Mouse (Mus musculus) ES-E14 (cell line): ENCODE measurements around the gene Zfp27. TPM values are rescaled to one million over a fixed set of nuclear protein-coding genes. Genes with fewer than 3 reads are reported as not detected.

Experiments used
- DNase-seq: peaks from one replicate; pipeline ENCODE4 v3.0.0-alpha.2; 2013; ENCODE audit warnings: low read depth, low spot score
- H3K27ac ChIP-seq: 2 replicates; pipeline ENCODE4 v1.5.1; 2012; ENCODE audit warnings: low read depth, mild to moderate bottlenecking, low read length, moderate library complexity, mixed read lengths; ENCODE audit not compliant: poor library complexity, insufficient read depth, severe bottlenecking
- H3K36me3 ChIP-seq: 2 replicates; pipeline ENCODE4 v1.6.1; 2012; ENCODE audit warnings: mild to moderate bottlenecking, low read length, moderate library complexity, mixed read lengths; ENCODE audit not compliant: control insufficient read depth, poor library complexity, insufficient read depth, severe bottlenecking
- H3K4me1 ChIP-seq, 2 experiments: fragments of 150-350 bp in 1 of 2; sonication (generic) in 1 of 2; 2 replicates each; pipeline ENCODE4 v1.6.1; 2012; ENCODE audit warnings: low read length in 2 of 2, mild to moderate bottlenecking in 1 of 2, mixed read lengths in 1 of 2; ENCODE audit not compliant: control insufficient read depth in 2 of 2, insufficient read depth in 2 of 2, poor library complexity in 1 of 2
- H3K4me3 ChIP-seq, 2 experiments: fragments of 150-350 bp in 1 of 2; sonication (generic) in 1 of 2; 2 replicates each; pipeline ENCODE4 v1.5.1; 2012; ENCODE audit warnings: low read length in 2 of 2, low read depth in 1 of 2, mild to moderate bottlenecking in 1 of 2, mixed read lengths in 1 of 2; ENCODE audit not compliant: insufficient read depth in 1 of 2, poor library complexity in 1 of 2, severe bottlenecking in 1 of 2
- H3K9ac ChIP-seq: 2 replicates; pipeline ENCODE4 v1.6.1; 2012; ENCODE audit warnings: low read depth, mild to moderate bottlenecking, low read length, mixed read lengths; ENCODE audit not compliant: poor library complexity, insufficient read depth, severe bottlenecking
- H3K9me3 ChIP-seq: fragments of 150-350 bp; sonication (generic); 2 replicates; pipeline ENCODE4 v1.6.1; 2012; ENCODE audit warnings: low read depth, mild to moderate bottlenecking, low read length; ENCODE audit not compliant: control insufficient read depth, insufficient read depth
- CHD2 ChIP-seq: IDR thresholded peaks from 2 replicates; pipeline ENCODE4 v1.6.1; 2014; ENCODE audit warnings: mild to moderate bottlenecking, low read depth, low read length, inconsistent platforms
- HCFC1 ChIP-seq: IDR thresholded peaks from 2 replicates; pipeline ENCODE4 v1.6.1; 2012; ENCODE audit warnings: low read length, inconsistent platforms, borderline replicate concordance; ENCODE audit not compliant: insufficient read depth
- MAFK ChIP-seq: IDR thresholded peaks from 2 replicates; pipeline ENCODE4 v1.6.1; 2014; ENCODE audit warnings: mild to moderate bottlenecking, low read depth, low read length, inconsistent platforms; ENCODE audit not compliant: insufficient read depth
- ZC3H11A ChIP-seq: IDR thresholded peaks from 2 replicates; pipeline ENCODE4 v1.6.1; 2012; ENCODE audit warnings: low read depth, mild to moderate bottlenecking, inconsistent platforms, low read length, borderline replicate concordance
- ZNF384 ChIP-seq: IDR thresholded peaks from 2 replicates; pipeline ENCODE4 v1.6.1; 2012; ENCODE audit warnings: low read depth, low read length, inconsistent platforms
- in situ Hi-C, 2 experiments: fragments of 600-800 bp; cut with MboI; formaldehyde crosslinking; loops; one replicate each; pipeline ENCODE4 v1.15.1; 2025; ENCODE audit warnings: low sequenced_read_pairs in 2 of 2, inconsistent platforms in 1 of 2; ENCODE audit not compliant: unreplicated experiment in 2 of 2
- total RNA-seq: library from RNA; depleted of rRNA; stranded (reverse); fragments of 300-350 nt; gene quantifications from 2 replicates; pipeline ENCODE4 v1.2.3, GENCODE M21; 2012

The Zfp27 gene
- total RNA-seq, 1 experiment = 6.1 TPM

GRCm38 (mm10) chr7:29944201-29944600, 37.8 kb upstream of the Zfp27 start:
- TF ChIP-seq ZC3H11A (no peak), MAFK (no peak), CHD2 (no peak), ZNF384 (no peak), HCFC1 (peak; percentile 61; the same call in 1 of the 2 replicates)
- peaks cover 3 to 18% of the 10 kb centered on the region in 2 experiments; a peak in 3 of 4 replicates for H3K4me1 ChIP-seq
- DNase-seq = peak; percentile 62
- peak overlapping the region; percentile 61; the same call in 1 of the 2 replicates for H3K9ac ChIP-seq
- peak overlapping the region; percentile 41 to 58; a peak in 3 of 4 replicates for H3K4me3 ChIP-seq
- H3K36me3 ChIP-seq = peaks cover 4% of the 10 kb centered on the region
- in situ Hi-C loops = no loop called here
- H3K9me3 ChIP-seq = no peaks in the 10 kb centered on the region
- H3K27ac ChIP-seq = peak overlapping the region; percentile 8; the same call in 1 of the 2 replicates

- H3K9me3 ChIP-seq = no peaks in the 10 kb centered on the region
- in situ Hi-C loops = no loop called here
- no peak for TF ChIP-seq MAFK
- TF ChIP-seq CHD2 = peak; percentile 91
- H3K4me3 ChIP-seq = peak overlapping the region; percentile 48 to 58
- peaks cover 3 to 18% of the 10 kb centered on the region in 2 experiments; a peak in 3 of 4 replicates for H3K4me1 ChIP-seq
- no peak overlapping the region; the same call in 1 of the 2 replicates for H3K9ac ChIP-seq
- H3K36me3 ChIP-seq = peaks cover 4% of the 10 kb centered on the region
- peak; percentile 46 for DNase-seq
- peak overlapping the region; percentile 8; the same call in 1 of the 2 replicates for H3K27ac ChIP-seq
Observed at GRCm38 (mm10) chr7:29943720-29944119, 37.3 kb upstream of the Zfp27 start.

GRCm38 (mm10) chr7:29942740-29943139, 36.4 kb upstream of the Zfp27 start:
- in situ Hi-C loops = no loop called here
- H3K9ac ChIP-seq = no peak overlapping the region; the same call in 1 of the 2 replicates
- peaks cover 3 to 18% of the 10 kb centered on the region in 2 experiments; a peak in 3 of 4 replicates for H3K4me1 ChIP-seq
- H3K27ac ChIP-seq = no peak overlapping the region; the same call in 1 of the 2 replicates
- no peak for TF ChIP-seq ZC3H11A
- 0 out of 2 replicates have a peak, but pooled peaks have one; percentile 51 for TF ChIP-seq HCFC1
- peaks cover 4% of the 10 kb centered on the region; the same call in 1 of the 2 replicates for H3K36me3 ChIP-seq
- peak overlapping the region; percentile 48 to 56 for H3K4me3 ChIP-seq
- H3K9me3 ChIP-seq = no peaks in the 10 kb centered on the region
- DNase-seq = peak; percentile 52

- Histone ChIP-seq H3K4me1 (peaks cover 3 to 18% of the 10 kb centered on the region in 2 experiments; a peak in 3 of 4 replicates), H3K9ac (peak overlapping the region; percentile 44; the same call in 1 of the 2 replicates), H3K36me3 (peaks cover 6% of the 10 kb centered on the region), H3K27ac (peak overlapping the region; percentile 17; the same call in 1 of the 2 replicates), H3K9me3 (no peaks in the 10 kb centered on the region), H3K4me3 (peak overlapping the region in 1 of 2 experiments; percentile 3; a peak in 1 of 4 replicates)
- in situ Hi-C loops = no loop called here
- no peak for TF ChIP-seq HCFC1
- no peak for TF ChIP-seq ZNF384
- TF ChIP-seq ZC3H11A = no peak
- no peak for TF ChIP-seq CHD2
- no peak for TF ChIP-seq MAFK
- no peak for DNase-seq
Observed at GRCm38 (mm10) chr7:29941027-29941426, 34.7 kb upstream of the Zfp27 start.

- in situ Hi-C loops = no loop called here
- TF ChIP-seq CHD2 = no peak
- no peak for TF ChIP-seq MAFK
- no peak for TF ChIP-seq HCFC1
- no peak for TF ChIP-seq ZNF384
- TF ChIP-seq ZC3H11A = no peak
- Histone ChIP-seq H3K9me3 (no peaks in the 10 kb centered on the region), H3K27ac (no peak overlapping the region), H3K36me3 (peaks cover 26% of the 10 kb centered on the region), H3K4me3 (no peak overlapping the region), H3K9ac (no peak overlapping the region), H3K4me1 (peaks cover 3 to 18% of the 10 kb centered on the region in 2 experiments; a peak in 3 of 4 replicates)
- no peak for DNase-seq
Observed at GRCm38 (mm10) chr7:29938856-29939255, 32.5 kb upstream of the Zfp27 start.
